Mouse (Mus musculus) heart, embryonic 14.5 days (tissue): ENCODE measurements around the gene Foxa3. TPM values are rescaled to one million over a fixed set of nuclear protein-coding genes. Genes with fewer than 3 reads are reported as not detected.

Experiments
- ATAC-seq: fragments of 200-750 bp; cut with Nextera tagmentation; 2 replicates; pipeline ENCODE4 v1.8.0; 2017; ENCODE audit warnings: low read depth, moderate TSS enrichment; ENCODE audit not compliant: insufficient number of reproducible peaks, insufficient read depth, low FRiP score
- H3K27ac ChIP-seq, 2 experiments: fragments of 200-500 bp in 1 of 2; fragments of 300-500 bp in 1 of 2; sonication (generic) in 1 of 2; replicated peaks in 1 of 2; 2 replicates each; pipeline ENCODE4 v1.5.1; 2012 to 2014; ENCODE audit warnings: low read depth in 2 of 2, low read length in 2 of 2, control low read depth in 1 of 2, mild to moderate bottlenecking in 1 of 2, mixed read lengths in 1 of 2; ENCODE audit not compliant: control insufficient read depth in 1 of 2, insufficient read depth in 1 of 2
- H3K27me3 ChIP-seq: fragments of 300-500 bp; sonication (generic); 2 replicates; pipeline ENCODE4 v1.6.1; 2014; ENCODE audit warnings: mild to moderate bottlenecking, low read length, control low read depth; ENCODE audit not compliant: control insufficient read depth, insufficient read depth
- H3K36me3 ChIP-seq: fragments of 300-500 bp; sonication (generic); 2 replicates; pipeline ENCODE4 v1.6.1; 2014; ENCODE audit warnings: mild to moderate bottlenecking, control low read depth, low read length, mixed read lengths; ENCODE audit not compliant: control insufficient read depth, insufficient read depth
- H3K4me1 ChIP-seq, 2 experiments: fragments of 200-500 bp in 1 of 2; fragments of 300-500 bp in 1 of 2; sonication (generic) in 1 of 2; 2 replicates each; pipeline ENCODE4 v1.6.1; 2012 to 2014; ENCODE audit warnings: low read length in 2 of 2, control low read depth in 1 of 2, mixed read lengths in 1 of 2; ENCODE audit not compliant: control insufficient read depth in 2 of 2, insufficient read depth in 2 of 2
- H3K4me2 ChIP-seq: fragments of 300-500 bp; sonication (generic); 2 replicates; pipeline ENCODE4 v1.6.1; 2014; ENCODE audit warnings: mild to moderate bottlenecking, low read length
- H3K4me3 ChIP-seq, 2 experiments: fragments of 200-500 bp in 1 of 2; fragments of 300-500 bp in 1 of 2; sonication (generic) in 1 of 2; 2 replicates each; pipeline ENCODE4 v1.5.1; 2012 to 2014; ENCODE audit warnings: low read length in 2 of 2, mild to moderate bottlenecking in 2 of 2, control low read depth in 1 of 2, low read depth in 1 of 2, moderate library complexity in 1 of 2; ENCODE audit not compliant: control insufficient read depth in 1 of 2, insufficient read depth in 1 of 2
- H3K9ac ChIP-seq: fragments of 300-500 bp; sonication (generic); 2 replicates; pipeline ENCODE4 v1.6.1; 2014; ENCODE audit warnings: mild to moderate bottlenecking, low read length
- H3K9me3 ChIP-seq: fragments of 300-500 bp; sonication (generic); 2 replicates; pipeline ENCODE4 v1.6.1; 2016; ENCODE audit warnings: low read length, control low read depth; ENCODE audit not compliant: control insufficient read depth
- WGBS: fragments of 180-500 bp; shearing (Covaris S2); extraction: QIAGEN DNeasy Blood & Tissue Kit; methylation state at CpG from one replicate; pipeline ENCODE4 v1.1.7; 2014; 5-methylcytosine and 5-hydroxymethylcytosine counted together
- polyA plus RNA-seq: library from polyadenylated mRNA; unstranded; fragments of >200 nt; fragmentation: Nextera tagmentation; extraction: Ambion mirVana; gene quantifications from 2 replicates; pipeline ENCODE4 v1.2.1, GENCODE M21; 2014

Foxa3 gene
- polyA plus RNA-seq, 1 experiment from 2014 or later: not detected

- Histone ChIP-seq H3K4me1 (peaks cover 5 to 14% of the 10 kb centered on the region in 2 experiments), H3K9ac (no peak within 1 kb of the TSS), H3K27me3 (peaks cover 13% of the 10 kb centered on the region), H3K4me3 (no peak within 1 kb of the TSS), H3K4me2 (no peak within 1 kb of the TSS), H3K27ac (no peak within 1 kb of the TSS), H3K9me3 (no peaks in the 10 kb centered on the region), H3K36me3 (no peaks in the 10 kb centered on the region)
- no peak for ATAC-seq
- WGBS: 77% methylated on average over 2 of the region's 2 CpGs
Observed at GRCm38 (mm10) chr7:18987100-18987499, 36.2 kb downstream of the Foxa3 start, which contains the start of gene Nanos2. TSS of gene Nanos2 (plus strand) at chr7:18987400.

GRCm38 (mm10) chr7:18986503-18986902 lies 36.8 kb downstream of the Foxa3 start:
- WGBS: 46% methylated on average over 2 of the region's 2 CpGs
- Histone ChIP-seq H3K27ac (no peak overlapping the region), H3K4me1 (peaks cover 5 to 8% of the 10 kb centered on the region in 2 experiments), H3K9me3 (no peaks in the 10 kb centered on the region), H3K36me3 (no peaks in the 10 kb centered on the region), H3K4me3 (no peak overlapping the region), H3K9ac (no peak overlapping the region), H3K27me3 (peaks cover 7% of the 10 kb centered on the region; the same call in 1 of the 2 replicates), H3K4me2 (no peak overlapping the region)
- no peak for ATAC-seq

GRCm38 (mm10) chr7:18978381-18978780 lies 45.0 kb downstream of the Foxa3 start:
- no peak overlapping the region for H3K27ac ChIP-seq
- no peaks in the 10 kb centered on the region for H3K36me3 ChIP-seq
- H3K4me1 ChIP-seq: no peaks in the 10 kb centered on the region
- no peak overlapping the region for H3K4me2 ChIP-seq
- no peaks in the 10 kb centered on the region for H3K27me3 ChIP-seq
- WGBS: 83% methylated on average over 9 of the region's 9 CpGs
- ATAC-seq: no peak
- H3K9ac ChIP-seq: no peak overlapping the region
- no peak overlapping the region for H3K4me3 ChIP-seq
- H3K9me3 ChIP-seq: no peaks in the 10 kb centered on the region

- 79% methylated on average over 3 of the region's 3 CpGs for WGBS
- H3K4me2 ChIP-seq: no peak overlapping the region
- no peak overlapping the region for H3K27ac ChIP-seq
- no peak overlapping the region for H3K4me3 ChIP-seq
- H3K36me3 ChIP-seq: no peaks in the 10 kb centered on the region
- H3K27me3 ChIP-seq: peaks cover 3% of the 10 kb centered on the region
- no peak for ATAC-seq
- H3K9ac ChIP-seq: no peak overlapping the region
- H3K9me3 ChIP-seq: no peaks in the 10 kb centered on the region
- no peaks in the 10 kb centered on the region for H3K4me1 ChIP-seq
Observed at GRCm38 (mm10) chr7:18970956-18971355, 52.4 kb downstream of the Foxa3 start.

- H3K9me3 ChIP-seq: no peaks in the 10 kb centered on the region
- no peak overlapping the region for H3K4me2 ChIP-seq
- no peak overlapping the region for H3K9ac ChIP-seq
- 12% methylated on average over 8 of the region's 8 CpGs for WGBS
- H3K4me3 ChIP-seq: no peak overlapping the region
- H3K4me1 ChIP-seq: peaks cover 0 to 6% of the 10 kb centered on the region in 2 experiments; a peak in 3 of 4 replicates
- no peak for ATAC-seq
- no peaks in the 10 kb centered on the region for H3K36me3 ChIP-seq
- H3K27me3 ChIP-seq: peaks cover 35% of the 10 kb centered on the region
- H3K27ac ChIP-seq: no peak overlapping the region
Observed at GRCm38 (mm10) chr7:18967603-18968002, 55.7 kb downstream of the Foxa3 start.

GRCm38 (mm10) chr7:18965312-18965711 lies 58.0 kb downstream of the Foxa3 start:
- H3K4me2 ChIP-seq: no peak overlapping the region
- no peaks in the 10 kb centered on the region for H3K36me3 ChIP-seq
- no peak overlapping the region for H3K9ac ChIP-seq
- H3K4me1 ChIP-seq: peaks cover 0 to 8% of the 10 kb centered on the region in 2 experiments; a peak in 3 of 4 replicates
- no peak for ATAC-seq
- no peak overlapping the region for H3K27ac ChIP-seq
- H3K27me3 ChIP-seq: peaks cover 58% of the 10 kb centered on the region
- 67% methylated on average over 5 of the region's 5 CpGs for WGBS
- no peak overlapping the region for H3K4me3 ChIP-seq
- H3K9me3 ChIP-seq: no peaks in the 10 kb centered on the region

GRCm38 (mm10) chr7:18963294-18963843 lies 60.0 kb downstream of the Foxa3 start:
- ATAC-seq: no peak
- Histone ChIP-seq H3K4me3 (no peak overlapping the region; a peak in 1 of 4 replicates), H3K4me2 (no peak overlapping the region), H3K27me3 (peaks cover 75% of the 10 kb centered on the region), H3K36me3 (no peaks in the 10 kb centered on the region), H3K4me1 (peaks cover 0 to 12% of the 10 kb centered on the region in 2 experiments; a peak in 3 of 4 replicates), H3K9me3 (no peaks in the 10 kb centered on the region), H3K27ac (no peak overlapping the region), H3K9ac (no peak overlapping the region)
- 1% methylated on average over 19 of the region's 19 CpGs for WGBS
